Mouse (Mus musculus) gastrocnemius, postnatal 14 days (tissue): ENCODE results near the gene H2-K1. TPM values are rescaled to one million over a fixed set of nuclear protein-coding genes. Genes with fewer than 3 reads are reported as not detected.
"Not testable (repeated sequence)": the region's sequence is repeated elsewhere in the genome, so short reads cannot be mapped to it uniquely, and the experiment has no call there.

Experiments used
- DNase-seq: peaks from one replicate; pipeline ENCODE4 v3.0.0; 2021; ENCODE audit warnings: mixed read lengths
- intact Hi-C: fragments of 180-260 bp; cut with DNase I; formaldehyde crosslinking; loops from one replicate; pipeline ENCODE4 v1.15.1; 2025; ENCODE audit warnings: low total_unique reads
- total RNA-seq, 2 experiments: library from RNA; stranded (reverse); gene quantifications; 2 replicates each; pipeline ENCODE4 v1.2.3; 2021

H2-K1 gene
- total RNA-seq, 2 experiments from 2014 or later = 26.5 to 40.1 TPM

GRCm38 (mm10) chr17:33997025-33997424 is 3.1 kb downstream of the H2-K1 start:
- DNase-seq, intact Hi-C loops: not testable (repeated sequence)

- intact Hi-C loops = loop anchor here (2.0 kb wide), 1 partner anchor 1275 kb away; no protein-coding TSS in a partner anchor
These were observed 4.5 kb downstream of the H2-K1 start for GRCm38 (mm10) chr17:33995651-33996050.

GRCm38 (mm10) chr17:33994959-33995358 is 5.2 kb downstream of the H2-K1 start:
- intact Hi-C loops = loop anchor here (2.0 kb wide), 1 partner anchor 1276 kb away; no protein-coding TSS in a partner anchor
- DNase-seq = no peak

More at GRCm38 (mm10) chr17:33995651-33996050, 4.5 kb downstream of the H2-K1 start:
- DNase-seq = no peak

- intact Hi-C loops = no loop called here
- DNase-seq = peak; percentile 54
These were observed 8.1 kb downstream of the H2-K1 start for GRCm38 (mm10) chr17:33991788-33992664.

- DNase-seq, intact Hi-C loops: not testable (repeated sequence)
These were observed 18.0 kb downstream of the H2-K1 start for GRCm38 (mm10) chr17:33982136-33982535.

- intact Hi-C loops = not testable (repeated sequence)
These were observed 18.8 kb downstream of the H2-K1 start for GRCm38 (mm10) chr17:33981192-33981909.

GRCm38 (mm10) chr17:33980181-33981035 is 19.7 kb downstream of the H2-K1 start:
- intact Hi-C loops = no loop called here
- DNase-seq = no peak

More at GRCm38 (mm10) chr17:33981192-33981909, 18.8 kb downstream of the H2-K1 start:
- DNase-seq = peak; percentile 84

GRCm38 (mm10) chr17:33979512-33980050 is 20.6 kb downstream of the H2-K1 start:
- DNase-seq = no peak
- intact Hi-C loops = no loop called here

GRCm38 (mm10) chr17:33978631-33979031 is 21.5 kb downstream of the H2-K1 start:
- peak; percentile 75 for DNase-seq
- intact Hi-C loops = no loop called here

- intact Hi-C loops = no loop called here
- DNase-seq = no peak
These were observed 22.1 kb downstream of the H2-K1 start for GRCm38 (mm10) chr17:33977861-33978557.

GRCm38 (mm10) chr17:33973572-33973971 is 26.6 kb downstream of the H2-K1 start:
- no peak for DNase-seq

GRCm38 (mm10) chr17:33972691-33973090 is 27.5 kb downstream of the H2-K1 start:
- intact Hi-C loops = loop anchor here (5.0 kb wide), 1 partner anchor 1300 kb away; no protein-coding TSS in a partner anchor
- DNase-seq = no peak

More at GRCm38 (mm10) chr17:33973572-33973971, 26.6 kb downstream of the H2-K1 start:
- intact Hi-C loops = loop anchor here (5.0 kb wide), 1 partner anchor 1299 kb away; no protein-coding TSS in a partner anchor

GRCm38 (mm10) chr17:33969394-33969793 is 30.8 kb downstream of the H2-K1 start:
- DNase-seq = no peak
- intact Hi-C loops = no loop called here

GRCm38 (mm10) chr17:33968927-33969326 is 31.2 kb downstream of the H2-K1 start:
- DNase-seq = no peak
- intact Hi-C loops = no loop called here

GRCm38 (mm10) chr17:33968489-33968888 is 31.7 kb downstream of the H2-K1 start:
- intact Hi-C loops = no loop called here
- peak; percentile 75 for DNase-seq

GRCm38 (mm10) chr17:33965846-33966550 is 34.1 kb downstream of the H2-K1 start:
- DNase-seq = no peak
- intact Hi-C loops = no loop called here

- intact Hi-C loops = no loop called here
- DNase-seq = no peak
These were observed 34.9 kb downstream of the H2-K1 start for GRCm38 (mm10) chr17:33965082-33965845.
